Mouse (Mus musculus) lung, postnatal 0 days (tissue): ENCODE results near the gene Arl8b.
A peak's percentile ranks its signal among the peaks of the same experiment; 100 is the strongest.

ENCODE experiments used
- CTCF ChIP-seq: IDR thresholded peaks from 2 replicates; pipeline ENCODE4 v1.5.1; 2016; ENCODE audit warnings: antibody characterized with exemption, mild to moderate bottlenecking
- EP300 ChIP-seq: IDR thresholded peaks from 2 replicates; pipeline ENCODE4 v1.6.1; 2016; ENCODE audit warnings: antibody characterized with exemption, mild to moderate bottlenecking, control low read depth

DNA sequence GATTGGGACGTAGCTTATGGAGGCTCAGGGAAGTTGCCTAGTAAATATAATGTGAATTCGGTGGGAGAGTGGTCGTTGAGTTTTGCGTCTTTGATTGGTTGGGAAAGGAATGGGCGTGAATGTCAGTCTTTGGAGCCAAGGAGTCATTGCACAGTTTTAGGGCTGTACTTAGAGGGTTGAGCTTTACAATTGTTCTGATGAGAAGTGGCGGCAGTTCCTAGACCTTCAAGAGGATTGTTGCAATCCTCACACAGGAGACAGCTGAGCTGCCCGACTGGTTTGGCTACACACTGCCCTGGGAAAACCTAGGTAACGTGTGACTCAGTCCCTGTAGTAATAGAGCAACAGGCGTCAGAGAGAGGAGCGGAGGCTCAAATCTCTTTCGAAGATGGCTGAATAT, 1.2 kb downstream of the Arl8b start:
- TF ChIP-seq CTCF (no peak), EP300 (peak; percentile 79)
